Comparison of ENCODE assay signal across 14 mouse cellular contexts in genomic region chr14:121118860-121119259, GRCm38 (mm10).
DNase-seq lines count a peak whose midpoint lies in the region; ATAC-seq and TF ChIP-seq lines count a peak whose summit lies in the region.
"Had no signal": no experiment of that assay in that cellular context is flagged by ENCODE, and none has a peak within 500 bp of the region (broad histone marks: within the 10 kb centered on the region; RNA-seq: fewer than 3 reads in every experiment).

No protein-coding gene starts in this region.

- intact Hi-C loops in heart, adult 2 months (cut with DNase I), result no loop called here

- H3K36me3 ChIP-seq in heart, adult 2 months (ENCODE audit: control insufficient read depth, insufficient read depth, low read length), result no peaks in the 10 kb centered on the region
- H3K36me3 ChIP-seq in lung, embryonic 15.5 days, result 0 out of 2 replicates have a peak, but pooled peaks cover 3% of the 10 kb centered on the region

- no peak overlapping the region for H3K4me2 ChIP-seq in lung, embryonic 15.5 days
- H3K4me2 ChIP-seq: hindbrain, embryonic 15.5 days; limb, embryonic 13.5 days had no signal

- H3K79me2 ChIP-seq in heart, adult 2 months (replicated peaks; ENCODE audit: control insufficient read depth, insufficient read depth, low read length), result no peaks in the 10 kb centered on the region

- DNase-seq in heart, postnatal 4 days, result peak; percentile 32
- DNase-seq in heart, adult 2 months, result no peak
- DNase-seq in lung, adult 2 months, result no peak
- peak; percentile 10 for DNase-seq in adipocyte (ENCODE audit: low spot score)
- DNase-seq in B cell, adult 2 months, result no peak
- DNase-seq in urinary bladder, postnatal 25 days (ENCODE audit: low spot score), result no peak
- DNase-seq: cerebellum, postnatal 36 days; layer of hippocampus, postnatal 36 days had no signal

- no peak overlapping the region for H3K9ac ChIP-seq in heart, adult 2 months (ENCODE audit: low read depth, low read length)
- no peak overlapping the region for H3K9ac ChIP-seq in lung, embryonic 15.5 days
- H3K9ac ChIP-seq: hindbrain, embryonic 15.5 days; limb, embryonic 13.5 days had no signal

- no peaks in the 10 kb centered on the region for H3K27me3 ChIP-seq in heart, adult 2 months (ENCODE audit: control insufficient read depth, insufficient read depth, low read length)
- no peaks in the 10 kb centered on the region for H3K27me3 ChIP-seq in lung, embryonic 15.5 days
- H3K27me3 ChIP-seq: hindbrain, embryonic 15.5 days; limb, embryonic 13.5 days had no signal

- 0 out of 2 replicates have a peak, but pooled peaks have one; percentile 43 for ATAC-seq in lung, embryonic 15.5 days (ENCODE audit: borderline replicate concordance, extremely low read depth, low FRiP score, low TSS enrichment)
- ATAC-seq in hematopoietic stem cell, adult 5-6 weeks (replicated peaks in 1 of 2; ENCODE audit: insufficient read depth in 1 of 2, low FRiP score in 2 of 2, low TSS enrichment in 1 of 2, low read depth in 1 of 2, poor library complexity in 2 of 2, severe bottlenecking in 2 of 2), result peak; percentile 36 to 59; a peak in 3 of 4 replicates
- ATAC-seq: activated CD4-positive, CD25-positive, alpha-beta regulatory T cell, adult 4 months had no signal

- H3K4me1 ChIP-seq in heart, adult 2 months (ENCODE audit: control insufficient read depth, insufficient read depth, low read length), result no peaks in the 10 kb centered on the region
- peaks cover 26% of the 10 kb centered on the region; the same call in 1 of the 2 replicates for H3K4me1 ChIP-seq in lung, embryonic 15.5 days
- no peaks in the 10 kb centered on the region for H3K4me1 ChIP-seq in lung, adult 2 months (ENCODE audit: control insufficient read depth, insufficient read depth, low read length)

- TF ChIP-seq EP300 in heart, adult 2 months (IDR thresholded peaks at IDR 0.05; ENCODE audit: insufficient read depth, low read depth, low read length), result no peak

- no peaks in the 10 kb centered on the region for H3K9me3 ChIP-seq in lung, embryonic 15.5 days
- H3K9me3 ChIP-seq: hindbrain, embryonic 15.5 days; limb, embryonic 13.5 days; midbrain, embryonic 10.5 days had no signal

- no peak for TF ChIP-seq CTCF in heart, adult 2 months (IDR thresholded peaks at IDR 0.05)
- TF ChIP-seq CTCF in lung, adult 2 months (IDR thresholded peaks at IDR 0.05; ENCODE audit: insufficient read depth, low read length), result no peak

- no peak overlapping the region for H3K27ac ChIP-seq in heart, adult 2 months
- H3K27ac ChIP-seq in lung, embryonic 15.5 days, result no peak overlapping the region
- H3K27ac ChIP-seq: hindbrain, embryonic 15.5 days; limb, embryonic 13.5 days; midbrain, embryonic 10.5 days had no signal

- 73% methylated on average over 7 of the region's 7 CpGs for WGBS in heart, adult 2 months
- WGBS in lung, embryonic 15.5 days, result 55% methylated on average over 7 of the region's 7 CpGs
- WGBS in lung, adult 2 months, result 70% methylated on average over 7 of the region's 7 CpGs

- no peak for TF ChIP-seq POLR2A in heart, adult 2 months (IDR thresholded peaks at IDR 0.05; ENCODE audit: insufficient read depth, low read depth, low read length)
- TF ChIP-seq POLR2A in lung, adult 2 months (IDR thresholded peaks at IDR 0.05; ENCODE audit: borderline replicate concordance, extremely low read depth, low read depth, low read length), result no peak

- no peak overlapping the region for H3K4me3 ChIP-seq in heart, adult 2 months
- no peak overlapping the region for H3K4me3 ChIP-seq in lung, embryonic 15.5 days
- no peak overlapping the region for H3K4me3 ChIP-seq in lung, adult 2 months (replicated peaks; ENCODE audit: extremely low read depth, low read depth, low read length)
- H3K4me3 ChIP-seq: hindbrain, embryonic 15.5 days; limb, embryonic 13.5 days; midbrain, embryonic 10.5 days had no signal

Comparison
In these comparisons a context has a peak if more than half of its experiments do, and no peak if none do; other contexts are left out.
1. DNase-seq: peak in heart, postnatal 4 days (single experiment) and adipocyte (single experiment); none in heart, adult 2 months (0 of 2), lung, adult 2 months (single experiment), B cell, adult 2 months (0 of 2) and urinary bladder, postnatal 25 days (single experiment).